Mouse (Mus musculus) mouse trophoblast stem cell (cell line): ENCODE measurements at regions not wholly inside any gene's neighbourhood (a gene's known extent, or its start where the extent isn't known, plus 50 kb on each side); places are given as distances from the start of the nearest gene placed in this dataset.

Experiments used
- in situ Hi-C, 2 experiments: fragments of 300-500 bp; cut with MseI, MboI; formaldehyde crosslinking; loops; 2 replicates in 1 of 2; 3 replicates in 1 of 2; pipeline ENCODE4 v1.15.1; 2025

DNA sequence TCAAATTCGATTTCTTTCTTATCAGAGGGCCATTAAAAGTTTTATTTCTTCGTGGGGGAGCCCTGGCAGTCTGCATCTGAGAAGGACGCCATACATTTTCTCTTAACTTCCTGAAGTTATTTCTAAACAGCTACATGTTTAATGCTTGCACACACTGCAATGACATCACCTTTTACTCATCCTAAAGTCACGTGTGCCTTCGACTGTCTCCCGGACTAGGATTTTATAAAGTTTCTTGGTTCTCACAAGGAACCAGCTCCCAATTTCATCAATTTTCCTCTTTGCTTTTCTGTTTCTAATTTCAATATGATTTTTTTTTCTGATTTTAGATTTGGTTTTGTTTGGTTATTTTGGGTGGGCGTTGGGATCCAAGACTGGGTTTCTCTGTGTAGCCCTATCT, 73.8 kb upstream of the Lrig3 start:
- in situ Hi-C loops = no loop called here

GRCm38 (mm10) chr10:125895744-125896482, 70.1 kb upstream of the Lrig3 start:
- in situ Hi-C loops = no loop called here

- in situ Hi-C loops = no loop called here
Observed at GRCm38 (mm10) chr10:125896646-125897045, 69.3 kb upstream of the Lrig3 start.

DNA sequence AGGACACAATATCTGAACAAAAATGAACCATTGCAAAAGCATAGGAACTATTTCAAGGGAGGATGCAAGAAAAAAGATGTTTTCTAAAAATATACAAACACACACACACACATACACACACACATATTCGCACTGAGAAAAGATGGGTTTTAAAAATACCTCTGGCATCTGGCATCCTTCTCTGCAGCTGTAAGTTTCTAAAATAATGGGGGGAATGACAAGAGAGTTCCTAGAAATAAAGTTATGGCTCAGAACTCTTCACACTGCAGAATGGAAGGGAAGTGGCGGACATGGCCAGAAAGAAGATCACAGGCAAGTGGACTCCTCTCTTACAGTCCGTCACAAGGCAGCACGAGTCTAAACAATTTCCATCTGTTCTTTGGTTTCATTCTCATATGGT, 66.5 kb upstream of the Lrig3 start:
- in situ Hi-C loops = no loop called here

- in situ Hi-C loops = no loop called here
Observed at GRCm38 (mm10) chr10:125900562-125900961, 65.4 kb upstream of the Lrig3 start.

DNA sequence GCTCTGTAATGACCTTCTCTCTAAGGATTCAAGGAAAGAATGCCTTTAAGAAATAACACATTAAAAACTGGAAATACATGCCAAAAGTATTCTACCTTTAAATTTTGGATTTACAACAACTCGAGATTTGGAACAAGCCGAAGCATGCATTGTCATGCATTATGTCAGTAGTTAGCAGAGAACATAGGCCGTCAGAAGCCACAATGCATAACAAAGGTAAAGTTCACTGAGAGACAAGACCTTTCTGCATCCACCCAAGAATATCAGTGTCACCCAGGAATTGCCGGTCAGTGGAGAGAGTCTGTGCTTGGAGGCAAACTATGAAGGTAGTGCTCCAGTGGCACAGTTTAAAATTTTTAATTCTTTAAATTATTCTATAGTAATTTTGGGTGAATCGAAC, 63.3 kb upstream of the Lrig3 start:
- in situ Hi-C loops = no loop called here

DNA sequence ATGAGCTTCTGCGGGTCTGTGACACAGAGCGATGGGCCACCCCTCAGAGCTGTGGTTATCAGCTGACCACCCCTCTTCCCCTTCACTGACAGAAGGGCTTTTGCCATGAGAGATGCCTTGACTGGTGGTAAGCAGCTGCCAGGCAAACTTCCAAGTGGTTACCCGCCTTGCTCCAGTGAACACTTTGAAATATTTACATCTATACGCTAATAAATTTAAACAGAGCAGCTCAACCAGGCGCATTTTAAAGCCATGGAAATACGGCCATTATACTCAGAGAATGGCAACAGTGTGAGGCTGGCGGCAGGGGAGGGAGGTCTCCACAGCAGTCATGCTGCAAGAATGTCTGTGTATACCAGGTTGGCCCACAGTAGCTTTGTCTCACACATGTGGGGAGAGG, 53.8 kb upstream of the Lrig3 start:
- in situ Hi-C loops = no loop called here
